Mouse (Mus musculus) left cerebral cortex, adult 9 months (tissue): ENCODE data around the gene Pde4d.

ENCODE experiments used
- DNase-seq, 2 experiments: peaks; one replicate each; pipeline ENCODE4 v3.0.0; 2022; ENCODE audit warnings: low spot score in 2 of 2

Gene Pde4d

DNA sequence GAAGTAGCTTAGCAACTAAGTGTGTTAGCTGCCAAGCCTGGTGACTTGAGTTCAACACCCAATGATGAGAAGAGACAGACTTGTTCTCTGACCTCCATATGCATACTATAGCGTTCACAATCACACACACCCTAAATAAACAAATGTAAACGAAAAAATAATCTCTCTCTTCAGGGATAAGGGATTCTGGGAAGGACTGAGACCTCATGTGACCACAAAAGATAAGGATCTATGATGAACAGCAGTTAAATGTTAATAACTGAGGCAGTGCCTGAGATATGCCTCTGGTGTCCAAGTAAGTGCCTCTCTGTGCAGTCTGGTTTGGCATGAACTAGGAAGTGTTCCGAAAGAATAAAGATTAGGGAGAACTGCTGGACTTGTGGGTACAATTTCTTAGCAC, 1243.1 kb downstream of the Pde4d start:
- DNase-seq = no peak

GRCm38 (mm10) chr13:109693769-109694168, 1244.0 kb downstream of the Pde4d start:
- no peak for DNase-seq

GRCm38 (mm10) chr13:109694293-109694692, 1244.5 kb downstream of the Pde4d start:
- DNase-seq = peak in 1 of 2 experiments; percentile 9

GRCm38 (mm10) chr13:109695098-109695497, 1245.3 kb downstream of the Pde4d start:
- DNase-seq = no peak

DNA sequence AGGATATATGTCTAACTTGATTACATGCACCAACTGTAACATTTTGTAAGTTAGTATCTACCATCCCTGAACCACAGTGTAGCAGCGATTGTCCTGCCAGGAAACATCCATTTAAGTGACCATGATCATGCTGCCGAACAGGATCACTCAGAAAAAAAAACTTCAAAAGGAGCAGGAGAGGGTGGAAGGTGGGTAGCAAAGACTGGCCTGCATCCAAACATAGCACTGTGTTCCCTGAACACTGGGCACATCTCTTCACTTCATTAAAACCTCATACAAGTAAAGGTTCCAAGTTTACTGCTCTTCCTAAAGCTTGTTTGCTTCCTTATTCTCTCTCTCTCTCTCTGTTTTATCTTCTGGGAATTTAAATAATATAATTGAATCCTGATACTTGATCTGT, 1256.4 kb downstream of the Pde4d start:
- DNase-seq = no peak

GRCm38 (mm10) chr13:109706579-109706978, 1256.8 kb downstream of the Pde4d start:
- DNase-seq = no peak

GRCm38 (mm10) chr13:109707154-109707553, 1257.4 kb downstream of the Pde4d start:
- no peak for DNase-seq

- no peak for DNase-seq
Observed at GRCm38 (mm10) chr13:109708326-109708725, 1258.6 kb downstream of the Pde4d start.

- no peak for DNase-seq
Observed at GRCm38 (mm10) chr13:109714581-109714980, 1264.8 kb downstream of the Pde4d start.

GRCm38 (mm10) chr13:109715321-109715720, 1265.6 kb downstream of the Pde4d start:
- DNase-seq = no peak

DNA sequence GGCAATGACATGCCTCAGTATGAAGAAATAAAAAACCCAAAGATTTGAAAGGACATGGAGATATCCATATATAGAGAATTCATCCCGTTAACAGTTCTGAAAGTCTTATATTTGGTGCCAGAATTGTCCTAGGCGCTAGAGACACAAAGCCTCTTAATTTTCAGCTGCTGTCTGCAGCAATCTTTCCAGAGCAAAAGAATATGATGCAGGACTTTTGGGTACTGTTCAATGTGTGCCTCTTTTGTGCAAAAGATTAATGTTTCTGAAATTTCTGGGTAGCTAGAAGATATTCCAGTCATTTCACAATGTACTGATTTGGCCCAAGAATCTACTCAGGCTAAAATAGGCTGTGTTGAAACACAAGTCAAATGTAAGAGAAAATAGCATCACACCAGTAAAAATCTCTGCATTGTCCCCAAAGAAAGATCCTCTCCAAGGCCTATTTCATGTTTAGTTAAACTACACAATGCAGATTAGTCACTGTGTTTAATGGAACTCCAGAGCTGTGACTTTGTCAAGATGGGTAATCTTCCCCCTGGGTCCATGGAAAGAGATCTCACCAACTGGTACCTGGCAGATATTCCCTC, 1270.5 kb downstream of the Pde4d start:
- DNase-seq = no peak

DNA sequence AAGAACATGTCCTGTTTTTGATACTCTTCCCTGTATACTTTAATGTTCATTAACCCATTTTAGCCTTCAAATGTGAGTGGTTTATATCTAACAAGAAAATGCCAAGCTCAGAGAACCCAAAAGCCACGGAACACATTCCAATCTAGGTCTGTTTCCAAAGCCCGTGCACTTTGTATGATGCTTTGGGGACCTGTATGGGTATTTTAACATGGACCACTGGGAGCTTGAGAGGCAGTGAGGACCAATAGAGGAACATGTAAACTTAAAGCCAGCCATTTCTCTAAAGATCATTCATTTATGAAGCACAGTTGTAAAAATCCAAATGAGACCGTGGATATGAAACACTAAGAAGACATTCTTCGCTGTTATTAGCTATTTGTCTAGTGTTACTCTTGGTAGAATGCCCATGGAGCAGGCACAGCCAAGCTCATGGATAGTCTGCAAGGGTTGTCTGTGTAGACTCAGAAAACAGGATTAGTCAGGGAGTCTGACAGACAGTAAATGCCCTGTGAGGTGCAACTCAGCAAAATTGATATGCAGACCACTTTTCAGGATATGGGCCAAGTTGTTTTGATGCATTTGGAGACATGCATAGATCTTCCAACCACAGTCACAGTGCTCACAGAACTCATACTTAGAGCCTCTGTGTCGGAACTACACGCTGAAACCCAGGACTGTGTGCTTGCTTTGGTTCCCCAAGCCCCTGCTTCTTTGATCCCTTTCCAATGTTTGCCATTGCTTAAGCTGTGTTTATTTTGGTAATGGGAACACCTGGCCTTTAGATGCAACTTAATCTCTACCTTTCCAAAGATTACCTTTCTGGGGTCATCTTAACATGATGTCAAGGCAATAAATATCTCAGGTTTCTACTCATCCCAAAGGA, 1272.7 kb downstream of the Pde4d start:
- no peak for DNase-seq

- DNase-seq = no peak
Observed at GRCm38 (mm10) chr13:109727346-109727745, 1277.6 kb downstream of the Pde4d start.

GRCm38 (mm10) chr13:109729612-109730011, 1279.9 kb downstream of the Pde4d start:
- peak in 1 of 2 experiments; percentile 53 for DNase-seq

DNA sequence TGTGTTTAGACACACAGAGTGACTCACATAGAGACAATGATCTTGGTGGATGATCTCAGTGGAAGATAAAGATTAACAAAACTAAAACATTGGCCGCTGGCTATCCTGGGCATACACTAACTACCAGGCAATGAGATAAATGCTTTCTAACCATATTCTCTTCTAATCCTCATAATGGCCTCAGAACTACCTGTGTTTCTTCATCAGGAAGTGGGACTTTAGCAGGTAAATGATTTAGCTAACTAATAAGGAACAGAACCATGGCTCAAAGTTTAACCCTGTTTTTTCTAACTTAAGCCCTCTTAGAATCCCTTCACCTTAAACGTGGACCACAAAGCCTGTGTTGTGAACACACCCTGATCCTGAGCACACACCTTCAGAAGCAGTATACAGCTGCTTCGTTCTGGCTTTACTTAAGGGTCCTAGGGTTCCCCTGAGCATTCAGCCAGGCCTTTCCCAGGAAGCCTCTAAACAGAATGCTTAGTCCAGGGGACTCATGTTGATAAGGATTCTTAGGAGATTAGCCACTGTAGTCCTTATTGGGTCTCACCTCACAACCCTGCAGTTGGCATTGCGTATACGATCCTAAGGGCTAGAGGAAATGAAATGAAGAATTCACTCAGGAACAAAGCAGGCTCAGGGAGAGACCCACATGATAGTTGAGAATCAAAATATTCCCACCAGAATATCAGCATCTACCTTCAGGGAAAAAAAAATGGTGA, 1283.1 kb downstream of the Pde4d start:
- no peak for DNase-seq

DNA sequence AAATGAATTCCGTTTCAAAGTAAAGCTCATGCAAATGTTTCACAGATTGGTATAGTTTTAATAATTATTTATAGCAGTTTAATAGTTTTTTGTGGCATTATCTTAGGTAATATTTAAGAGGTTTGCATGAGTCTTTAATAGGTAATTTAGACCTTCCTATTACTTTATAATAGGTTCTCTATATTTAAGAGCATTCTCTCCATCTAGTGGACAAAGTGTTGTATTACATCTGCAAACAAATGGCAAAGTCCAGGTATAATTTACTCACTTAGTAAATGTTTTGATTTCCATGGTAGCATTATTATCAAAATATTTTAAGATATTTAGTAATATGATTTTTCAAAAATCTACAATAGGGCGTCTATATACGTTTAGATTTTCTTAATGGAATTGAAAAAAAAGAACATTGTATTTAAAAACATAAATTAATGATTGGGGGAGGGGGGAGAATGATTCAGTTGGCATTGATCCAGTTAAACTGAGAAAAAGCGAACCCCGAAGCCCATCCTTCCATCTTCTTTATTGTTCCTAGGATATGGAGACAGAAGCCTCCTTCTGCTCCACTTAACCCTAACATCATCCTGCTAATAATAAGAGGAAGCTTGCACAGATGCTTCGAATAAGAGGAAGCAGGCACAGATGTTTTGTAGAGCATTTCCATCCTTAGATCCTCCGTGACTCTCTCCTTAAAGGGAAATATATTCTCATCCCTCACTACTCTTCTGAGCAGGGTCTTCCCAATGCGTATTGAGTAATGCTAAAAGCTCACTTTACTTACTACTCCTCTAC, 1286.7 kb downstream of the Pde4d start:
- no peak for DNase-seq

- DNase-seq = peak in 1 of 2 experiments; percentile 25
Observed at GRCm38 (mm10) chr13:109746492-109746891, 1296.7 kb downstream of the Pde4d start.

- no peak for DNase-seq
Observed at GRCm38 (mm10) chr13:109752236-109752863, 1302.6 kb downstream of the Pde4d start.

- DNase-seq = no peak
Observed at GRCm38 (mm10) chr13:109756854-109757253, 1307.1 kb downstream of the Pde4d start.

- DNase-seq = no peak
Observed at GRCm38 (mm10) chr13:109759201-109759600, 1309.5 kb downstream of the Pde4d start.

GRCm38 (mm10) chr13:109761081-109761480, 1311.3 kb downstream of the Pde4d start:
- no peak for DNase-seq
